Mouse (Mus musculus) hindbrain, embryonic 12.5 days (tissue): ENCODE measurements around the gene Gnptab. TPM values are rescaled to one million over a fixed set of nuclear protein-coding genes. Genes with fewer than 3 reads are reported as not detected.

Experiments
- ATAC-seq: fragments of 200-750 bp; cut with Nextera tagmentation; 2 replicates; pipeline ENCODE4 v1.8.0; 2017; ENCODE audit warnings: moderate TSS enrichment; ENCODE audit not compliant: low FRiP score
- H3K27ac ChIP-seq: fragments of 300-500 bp; sonication (generic); 2 replicates; pipeline ENCODE4 v1.5.1; 2016; ENCODE audit warnings: mild to moderate bottlenecking
- H3K27me3 ChIP-seq: fragments of 300-500 bp; sonication (generic); 2 replicates; pipeline ENCODE4 v1.6.1; 2016; ENCODE audit warnings: mild to moderate bottlenecking
- H3K36me3 ChIP-seq: fragments of 300-500 bp; sonication (generic); 2 replicates; pipeline ENCODE4 v1.6.1; 2016; ENCODE audit warnings: mild to moderate bottlenecking
- H3K4me1 ChIP-seq: fragments of 300-500 bp; sonication (generic); 2 replicates; pipeline ENCODE4 v1.6.1; 2016
- H3K4me2 ChIP-seq: fragments of 300-500 bp; sonication (generic); replicated peaks from 2 replicates; pipeline ENCODE4 v1.6.1; 2016; ENCODE audit warnings: mild to moderate bottlenecking
- H3K4me3 ChIP-seq: fragments of 300-500 bp; sonication (generic); 2 replicates; pipeline ENCODE4 v1.5.1; 2016; ENCODE audit warnings: mild to moderate bottlenecking
- H3K9ac ChIP-seq: fragments of 300-500 bp; sonication (generic); 2 replicates; pipeline ENCODE4 v1.6.1; 2016; ENCODE audit warnings: mild to moderate bottlenecking, moderate library complexity
- H3K9me3 ChIP-seq: fragments of 300-500 bp; sonication (generic); replicated peaks from 2 replicates; pipeline ENCODE4 v1.6.1; 2016; ENCODE audit warnings: mild to moderate bottlenecking
- WGBS: fragments of 180-500 bp; shearing (Covaris S2); methylation state at CpG from one replicate; pipeline ENCODE4 v1.1.7; 2016; 5-methylcytosine and 5-hydroxymethylcytosine counted together
- polyA plus RNA-seq: library from polyadenylated mRNA; unstranded; fragments of >200 nt; fragmentation: Nextera tagmentation; extraction: Ambion mirVana; gene quantifications from 2 replicates; pipeline ENCODE4 v1.2.1, GENCODE M21; 2016

Gene Gnptab
- 15.2 and 18.3 TPM in 2 replicates for polyA plus RNA-seq

DNA sequence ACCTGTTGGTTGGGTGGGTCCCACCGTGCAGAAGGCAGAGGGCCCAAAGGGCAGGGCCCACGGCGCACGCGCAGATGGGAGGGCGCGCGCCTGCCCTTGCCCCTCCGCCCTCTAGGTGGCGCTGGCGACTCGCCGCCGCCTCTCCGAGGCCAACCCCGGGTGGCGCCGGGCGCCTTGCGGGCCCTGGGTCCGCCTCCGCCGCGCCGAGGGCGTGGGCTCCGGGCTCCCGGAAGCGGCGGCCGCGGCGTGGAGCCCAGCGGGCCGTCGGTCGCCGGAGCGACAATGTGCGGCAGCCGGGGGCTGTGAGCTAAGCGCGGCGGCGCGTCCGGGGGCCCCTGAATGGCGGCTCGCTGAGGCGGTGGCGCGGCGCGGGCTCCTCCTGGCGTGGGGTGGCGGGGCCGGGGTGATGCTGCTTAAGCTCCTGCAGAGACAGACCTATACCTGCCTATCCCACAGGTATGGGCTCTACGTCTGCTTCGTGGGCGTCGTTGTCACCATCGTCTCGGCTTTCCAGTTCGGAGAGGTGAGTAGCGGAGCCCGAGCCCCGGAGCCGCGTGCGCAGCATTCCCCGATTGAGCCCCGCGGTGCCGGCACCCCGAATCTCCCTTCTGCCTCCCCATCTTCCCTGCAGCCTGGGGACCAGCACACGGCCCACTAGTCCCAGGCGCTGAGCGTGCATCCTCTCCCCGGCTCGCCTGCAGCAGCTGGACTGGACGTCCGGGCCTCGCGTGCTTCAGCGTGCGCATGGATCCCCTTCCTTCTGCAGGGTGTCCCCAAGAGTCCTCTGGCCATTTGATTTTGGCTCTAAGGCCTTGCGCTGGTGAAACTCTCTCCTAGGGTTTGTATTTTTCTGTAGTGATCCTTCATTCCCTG is at the start of gene Gnptab, which contains the start of gene Dram1:
Gnptab (plus strand) TSS at position 120 of the 873 bp plus-strand sequence.
Dram1 (minus strand) TSS at position 68 of the 873 bp plus-strand sequence.
- under 1% methylated on average over 74 of the region's 87 CpGs for WGBS
- Histone ChIP-seq H3K27ac (peak within 1 kb of the TSS; percentile 79), H3K36me3 (no peaks in the 10 kb centered on the region), H3K4me1 (peaks cover 17% of the 10 kb centered on the region), H3K9ac (peak within 1 kb of the TSS; percentile 85), H3K4me3 (peak within 1 kb of the TSS; percentile 81), H3K27me3 (no peaks in the 10 kb centered on the region), H3K4me2 (peak within 1 kb of the TSS; percentile 83), H3K9me3 (no peaks in the 10 kb centered on the region)
- ATAC-seq: peak; percentile 88

- H3K4me1 ChIP-seq: no peaks in the 10 kb centered on the region; the same call in 1 of the 2 replicates
- 34% methylated on average over 5 of the region's 5 CpGs for WGBS
- no peaks in the 10 kb centered on the region for H3K9me3 ChIP-seq
- no peaks in the 10 kb centered on the region for H3K27me3 ChIP-seq
- no peak overlapping the region for H3K4me3 ChIP-seq
- no peak for ATAC-seq
- no peak overlapping the region for H3K9ac ChIP-seq
- H3K4me2 ChIP-seq: no peak overlapping the region
- H3K27ac ChIP-seq: no peak overlapping the region
- H3K36me3 ChIP-seq: no peaks in the 10 kb centered on the region
These were observed 48.2 kb upstream of the Gnptab start for GRCm38 (mm10) chr10:88330695-88331094.

- Histone ChIP-seq H3K9me3 (no peaks in the 10 kb centered on the region), H3K27ac (no peak overlapping the region), H3K4me3 (no peak overlapping the region), H3K4me1 (no peaks in the 10 kb centered on the region), H3K27me3 (no peaks in the 10 kb centered on the region), H3K4me2 (no peak overlapping the region), H3K9ac (no peak overlapping the region), H3K36me3 (no peaks in the 10 kb centered on the region)
- no peak for ATAC-seq
- 91% methylated on average over 9 of the region's 9 CpGs for WGBS
These were observed 38.3 kb upstream of the Gnptab start for GRCm38 (mm10) chr10:88340660-88341059.

- no peak for ATAC-seq
- Histone ChIP-seq H3K4me1 (no peaks in the 10 kb centered on the region), H3K9ac (no peak overlapping the region), H3K9me3 (no peaks in the 10 kb centered on the region), H3K27ac (no peak overlapping the region), H3K27me3 (no peaks in the 10 kb centered on the region), H3K4me2 (no peak overlapping the region), H3K4me3 (no peak overlapping the region), H3K36me3 (no peaks in the 10 kb centered on the region)
- 89% methylated on average over 6 of the region's 6 CpGs for WGBS
These were observed 37.6 kb upstream of the Gnptab start for GRCm38 (mm10) chr10:88341368-88341767.

GRCm38 (mm10) chr10:88345899-88346401 is 33.0 kb upstream of the Gnptab start:
- Histone ChIP-seq H3K4me1 (no peaks in the 10 kb centered on the region), H3K9ac (no peak overlapping the region), H3K27ac (no peak overlapping the region), H3K27me3 (no peaks in the 10 kb centered on the region), H3K9me3 (no peaks in the 10 kb centered on the region), H3K36me3 (no peaks in the 10 kb centered on the region), H3K4me3 (no peak overlapping the region), H3K4me2 (no peak overlapping the region)
- 61% methylated on average over 11 of the region's 11 CpGs for WGBS
- no peak for ATAC-seq

DNA sequence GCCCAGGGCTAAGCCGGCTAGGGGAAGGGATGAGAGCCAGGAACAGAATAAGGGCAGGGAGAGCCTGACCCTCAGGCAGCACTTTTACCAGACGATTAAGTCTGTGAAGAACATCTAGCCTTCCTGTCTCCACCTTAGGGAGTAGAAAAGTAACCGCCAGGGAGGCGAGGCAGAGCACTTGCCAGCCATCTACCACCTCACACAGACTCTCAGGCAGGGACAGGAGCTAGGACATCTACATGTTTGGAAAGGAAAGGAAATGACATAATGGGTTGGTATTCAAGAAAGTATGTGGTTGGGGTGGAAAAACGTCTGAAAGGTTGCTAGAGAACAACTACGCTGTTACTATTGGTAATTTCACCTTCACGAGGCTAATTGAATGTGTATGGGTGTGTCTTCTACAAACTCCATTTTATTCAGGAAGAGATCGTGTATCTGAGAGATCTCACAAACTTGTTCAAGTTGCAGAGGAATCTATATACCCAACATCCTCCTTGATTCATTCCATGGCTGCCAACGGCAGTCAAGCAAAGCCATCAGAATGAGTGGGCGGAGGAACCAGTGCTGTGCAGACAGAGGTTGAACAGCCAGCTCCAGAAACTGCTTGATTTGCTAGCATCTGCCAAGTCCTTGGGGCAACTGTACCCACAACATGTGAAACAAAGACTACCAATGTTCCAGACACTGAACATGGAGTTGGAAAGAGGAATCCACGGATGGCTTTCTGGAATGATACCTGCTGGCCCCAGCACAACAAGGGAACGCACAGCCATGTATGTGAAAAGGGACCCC is 32.3 kb upstream of the Gnptab start:
- 80% methylated on average over 12 of the region's 12 CpGs for WGBS
- ATAC-seq: no peak
- H3K4me3 ChIP-seq: no peak overlapping the region
- no peaks in the 10 kb centered on the region for H3K27me3 ChIP-seq
- H3K36me3 ChIP-seq: no peaks in the 10 kb centered on the region
- H3K9ac ChIP-seq: no peak overlapping the region
- H3K9me3 ChIP-seq: no peaks in the 10 kb centered on the region
- no peak overlapping the region for H3K4me2 ChIP-seq
- no peaks in the 10 kb centered on the region for H3K4me1 ChIP-seq
- no peak overlapping the region for H3K27ac ChIP-seq

- no peak for ATAC-seq
- Histone ChIP-seq H3K9ac (no peak overlapping the region), H3K36me3 (no peaks in the 10 kb centered on the region), H3K9me3 (no peaks in the 10 kb centered on the region), H3K4me1 (no peaks in the 10 kb centered on the region), H3K4me2 (no peak overlapping the region), H3K27me3 (no peaks in the 10 kb centered on the region; the same call in 1 of the 2 replicates), H3K27ac (no peak overlapping the region), H3K4me3 (no peak overlapping the region)
- 20% methylated on average over 8 of the region's 8 CpGs for WGBS
These were observed 29.1 kb upstream of the Gnptab start for GRCm38 (mm10) chr10:88349800-88350199.

- H3K27ac ChIP-seq: no peak overlapping the region
- peaks cover 1% of the 10 kb centered on the region; the same call in 1 of the 2 replicates for H3K27me3 ChIP-seq
- no peak overlapping the region for H3K4me3 ChIP-seq
- no peaks in the 10 kb centered on the region for H3K36me3 ChIP-seq
- WGBS: 75% methylated on average over 2 of the region's 2 CpGs
- no peak for ATAC-seq
- no peak overlapping the region for H3K4me2 ChIP-seq
- no peaks in the 10 kb centered on the region for H3K4me1 ChIP-seq
- no peak overlapping the region for H3K9ac ChIP-seq
- H3K9me3 ChIP-seq: no peaks in the 10 kb centered on the region
These were observed 28.2 kb upstream of the Gnptab start for GRCm38 (mm10) chr10:88350687-88351086.

DNA sequence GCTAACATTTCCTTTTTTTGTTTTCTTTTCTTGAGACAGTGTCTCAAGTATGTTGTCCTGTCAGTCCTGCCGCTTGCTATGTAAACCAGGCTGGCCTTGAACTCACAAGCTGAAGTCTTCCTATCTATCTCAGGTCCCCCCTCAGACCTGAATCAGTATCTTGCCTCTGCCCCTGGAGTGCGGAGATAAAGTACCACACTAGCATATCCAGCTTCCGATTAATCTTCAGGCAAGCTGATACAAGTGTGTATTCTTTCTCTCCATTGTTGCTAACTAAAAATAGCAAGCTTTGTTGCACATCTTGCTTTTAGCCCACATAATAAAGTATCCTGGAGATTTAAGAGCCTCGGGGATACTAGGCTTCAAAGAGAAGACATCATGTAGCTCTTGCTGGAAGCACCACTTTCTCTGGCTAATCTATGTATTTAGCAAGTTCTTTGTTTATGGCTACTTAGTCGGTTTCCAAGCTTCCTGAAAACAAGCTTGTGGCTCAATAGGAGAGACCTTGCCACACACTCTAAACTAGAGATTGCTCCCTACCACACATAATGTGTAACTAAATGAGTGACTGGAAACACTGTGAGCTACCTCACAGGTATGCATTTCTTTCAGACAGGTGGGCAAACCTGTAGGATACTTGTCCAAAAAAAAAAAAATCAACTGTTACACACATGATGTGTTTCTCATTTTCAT is 27.4 kb upstream of the Gnptab start:
- 0 out of 2 replicates have a peak, but pooled peaks cover under 1% of the 10 kb centered on the region for H3K4me1 ChIP-seq
- ATAC-seq: no peak
- no peak overlapping the region for H3K4me3 ChIP-seq
- no peak overlapping the region for H3K27ac ChIP-seq
- peaks cover 10% of the 10 kb centered on the region for H3K27me3 ChIP-seq
- no peak overlapping the region for H3K4me2 ChIP-seq
- H3K9ac ChIP-seq: no peak overlapping the region
- H3K36me3 ChIP-seq: no peaks in the 10 kb centered on the region
- H3K9me3 ChIP-seq: no peaks in the 10 kb centered on the region
- WGBS: 79% methylated on average over 5 of the region's 5 CpGs

DNA sequence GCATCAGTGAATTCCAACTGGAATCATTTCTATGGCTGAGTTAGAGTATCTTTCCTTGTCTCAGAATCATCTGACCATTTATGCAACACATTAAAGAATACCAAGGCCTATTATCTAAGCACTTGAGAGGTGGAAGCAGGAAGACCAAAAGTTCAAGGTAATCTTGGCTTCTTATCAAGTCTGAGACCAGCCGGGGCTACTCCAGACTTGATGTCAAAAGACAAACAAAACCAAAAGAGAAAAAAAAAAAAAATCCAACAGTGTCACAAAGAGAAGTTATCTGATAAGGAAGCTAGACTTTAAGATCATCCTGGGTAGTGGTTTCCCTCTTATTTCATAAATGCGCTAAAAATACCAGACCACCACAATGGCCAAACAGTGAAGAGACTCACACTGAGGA is 26.4 kb upstream of the Gnptab start:
- 89% methylated on average over 2 of the region's 2 CpGs for WGBS
- H3K4me1 ChIP-seq: peaks cover 7% of the 10 kb centered on the region; the same call in 1 of the 2 replicates
- no peaks in the 10 kb centered on the region for H3K36me3 ChIP-seq
- no peak overlapping the region for H3K9ac ChIP-seq
- no peak overlapping the region for H3K27ac ChIP-seq
- no peak overlapping the region for H3K4me2 ChIP-seq
- ATAC-seq: no peak
- H3K9me3 ChIP-seq: no peaks in the 10 kb centered on the region
- H3K27me3 ChIP-seq: peaks cover 20% of the 10 kb centered on the region
- no peak overlapping the region for H3K4me3 ChIP-seq

DNA sequence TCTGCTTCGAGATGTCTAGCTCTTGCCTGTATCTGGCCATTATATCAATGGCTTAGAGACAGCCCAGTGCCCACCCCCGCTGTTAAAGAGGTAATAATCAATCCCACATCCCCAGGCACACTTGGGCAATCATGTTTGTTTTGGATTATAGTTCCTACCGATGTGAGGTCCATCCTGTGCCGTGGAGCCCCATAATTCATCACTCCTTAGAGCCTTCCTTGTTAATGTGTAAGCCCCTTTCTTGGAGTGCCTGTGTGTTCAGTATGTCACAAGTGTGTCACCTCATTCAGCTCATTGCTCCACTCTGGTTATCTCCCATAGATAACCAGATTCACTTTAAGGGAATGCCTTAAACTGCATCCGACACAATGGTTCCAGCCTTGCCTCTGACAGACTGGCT is 24.3 kb upstream of the Gnptab start:
- Histone ChIP-seq H3K4me3 (no peak overlapping the region), H3K27me3 (peaks cover 25% of the 10 kb centered on the region), H3K27ac (no peak overlapping the region), H3K4me2 (no peak overlapping the region), H3K36me3 (no peaks in the 10 kb centered on the region), H3K9me3 (no peaks in the 10 kb centered on the region), H3K4me1 (peaks cover 7% of the 10 kb centered on the region; the same call in 1 of the 2 replicates), H3K9ac (no peak overlapping the region)
- ATAC-seq: no peak
- WGBS: 84% methylated on average over 5 of the region's 5 CpGs
